Mouse (Mus musculus): Measurements from ENCODE around the gene Plpp7. TPM values are rescaled to one million over a fixed set of nuclear protein-coding genes. Genes with fewer than 3 reads are reported as not detected.

Plpp7 gene
- total RNA-seq, 2 experiments from 2014 or later = 15.7 to 20.5 TPM

GRCm38 (mm10) chr2:32104122-32104521 lies 8.8 kb downstream of the Plpp7 start:
- no peak for DNase-seq

GRCm38 (mm10) chr2:32105117-32105913 lies 10.0 kb downstream of the Plpp7 start:
- DNase-seq = peak; percentile 57

GRCm38 (mm10) chr2:32105930-32106329 lies 10.6 kb downstream of the Plpp7 start:
- no peak for DNase-seq

- no peak for DNase-seq
Observed at GRCm38 (mm10) chr2:32111268-32111667, 15.9 kb downstream of the Plpp7 start.

- DNase-seq = no peak
Observed at GRCm38 (mm10) chr2:32112548-32112947, 17.2 kb downstream of the Plpp7 start.

GRCm38 (mm10) chr2:32115851-32116268 lies 20.5 kb downstream of the Plpp7 start:
- no peak for DNase-seq

GRCm38 (mm10) chr2:32119802-32120750 lies 24.7 kb downstream of the Plpp7 start:
- DNase-seq = no peak

- no peak for DNase-seq
Observed at GRCm38 (mm10) chr2:32121150-32121549, 25.8 kb downstream of the Plpp7 start.

GRCm38 (mm10) chr2:32121785-32122184 lies 26.5 kb downstream of the Plpp7 start:
- DNase-seq = no peak

- peak; percentile 72 for DNase-seq
Observed at GRCm38 (mm10) chr2:32127653-32128535, 32.6 kb downstream of the Plpp7 start.

GRCm38 (mm10) chr2:32128536-32128841 lies 33.2 kb downstream of the Plpp7 start:
- no peak for DNase-seq

- peak; percentile 86 for DNase-seq
Observed at GRCm38 (mm10) chr2:32129383-32130074, 34.2 kb downstream of the Plpp7 start.

GRCm38 (mm10) chr2:32130435-32130834 lies 35.1 kb downstream of the Plpp7 start:
- peak; percentile 72 for DNase-seq

GRCm38 (mm10) chr2:32131205-32131834 lies 36.0 kb downstream of the Plpp7 start:
- DNase-seq = no peak

GRCm38 (mm10) chr2:32131866-32132566 lies 36.7 kb downstream of the Plpp7 start:
- no peak for DNase-seq

- peak; percentile 75 for DNase-seq
Observed at GRCm38 (mm10) chr2:32132567-32132992, 37.3 kb downstream of the Plpp7 start.

- DNase-seq = peak; percentile 93
Observed at GRCm38 (mm10) chr2:32134039-32134438, 38.7 kb downstream of the Plpp7 start.

- DNase-seq = peak; percentile 99
Observed at GRCm38 (mm10) chr2:32137667-32138266, 42.4 kb downstream of the Plpp7 start.

GRCm38 (mm10) chr2:32139377-32139776 lies 44.0 kb downstream of the Plpp7 start:
- no peak for DNase-seq

GRCm38 (mm10) chr2:32140498-32140934 lies 45.2 kb downstream of the Plpp7 start:
- no peak for DNase-seq

All from heart, postnatal 4 days (tissue).